Mouse (Mus musculus) lung, adult 18-20 months (tissue): Measurements from ENCODE around the gene Gm14327.
"Not testable (repeated sequence)": the region's sequence is repeated elsewhere in the genome, so short reads cannot be mapped to it uniquely, and the experiment has no call there.

Source experiments
- DNase-seq, 2 experiments: peaks; one replicate each; pipeline ENCODE4 v3.0.0; 2022; ENCODE audit warnings: mixed read lengths in 2 of 2

The Gm14327 gene

DNA sequence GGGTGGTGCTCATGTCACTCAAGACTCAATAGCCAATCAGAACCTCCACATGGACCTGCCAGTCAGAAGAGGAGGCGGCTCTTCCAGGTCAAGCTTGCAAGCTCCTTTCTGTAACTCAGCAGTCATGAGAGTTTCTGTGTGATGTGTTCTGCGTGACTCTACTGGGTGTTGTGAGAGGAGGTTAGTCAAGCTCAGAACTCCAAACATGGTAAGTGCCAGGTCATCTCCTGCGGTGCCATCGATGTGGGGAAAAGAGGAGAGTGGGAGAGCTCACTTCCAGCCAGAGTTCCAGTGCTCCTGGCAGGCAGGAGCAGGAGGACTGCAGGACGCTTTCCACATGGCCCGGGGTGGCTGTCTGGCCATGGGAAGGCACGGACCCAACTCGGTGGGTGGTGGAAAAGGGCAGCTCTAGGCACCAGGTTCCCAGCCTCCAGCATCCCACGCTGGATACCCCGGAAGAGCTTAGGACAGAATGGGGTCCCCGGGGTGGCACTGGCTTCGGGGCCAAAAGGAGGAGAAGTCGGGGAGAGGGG lies at the start of gene Gm14327:
Gene Gm14327, plus strand, starts transcription at position 51 of the 533 bp plus-strand sequence.
- not testable (repeated sequence) for DNase-seq

DNA sequence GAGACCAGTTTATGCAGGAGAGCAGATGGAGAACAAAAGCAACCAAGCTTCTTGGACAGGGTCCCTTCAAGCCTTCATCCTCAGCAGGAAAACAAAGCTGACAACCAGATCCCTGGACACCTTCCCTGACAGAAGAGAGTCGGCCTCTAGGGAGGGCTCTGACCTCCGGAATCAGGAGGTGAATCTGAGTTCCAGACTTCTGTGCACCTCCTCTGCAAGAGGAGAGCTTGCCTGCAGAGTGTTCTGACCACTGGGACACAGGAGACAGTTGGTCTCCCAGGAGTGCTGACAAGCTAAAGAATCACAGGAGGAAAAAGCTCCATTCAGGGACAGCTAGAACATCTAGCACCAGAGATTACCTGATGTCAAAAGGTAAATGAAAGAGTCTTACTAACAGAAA lies 34.6 kb upstream of the Gm14327 start:
- DNase-seq = not testable (repeated sequence)

DNA sequence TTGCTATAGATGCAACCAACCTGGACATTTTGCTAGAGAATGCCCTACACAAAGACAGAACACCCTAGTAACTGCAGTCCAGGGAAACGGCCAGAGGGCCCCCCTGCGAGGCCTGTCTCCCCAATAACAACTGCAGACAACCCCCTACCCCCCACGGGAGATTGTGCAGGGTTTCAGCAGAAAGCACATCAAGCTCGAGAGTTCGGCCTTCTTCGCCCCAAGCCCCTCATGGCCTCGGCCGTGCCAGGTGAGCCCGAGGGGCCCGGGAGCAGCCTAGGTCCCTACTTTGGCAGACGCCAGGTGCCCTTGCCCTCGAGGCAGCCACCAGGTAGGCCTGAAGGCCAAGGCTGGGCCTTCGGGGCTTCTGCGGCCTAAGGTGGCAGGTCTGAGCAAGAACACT lies 9.2 kb upstream of the Gm14327 start:
- not testable (repeated sequence) for DNase-seq

DNA sequence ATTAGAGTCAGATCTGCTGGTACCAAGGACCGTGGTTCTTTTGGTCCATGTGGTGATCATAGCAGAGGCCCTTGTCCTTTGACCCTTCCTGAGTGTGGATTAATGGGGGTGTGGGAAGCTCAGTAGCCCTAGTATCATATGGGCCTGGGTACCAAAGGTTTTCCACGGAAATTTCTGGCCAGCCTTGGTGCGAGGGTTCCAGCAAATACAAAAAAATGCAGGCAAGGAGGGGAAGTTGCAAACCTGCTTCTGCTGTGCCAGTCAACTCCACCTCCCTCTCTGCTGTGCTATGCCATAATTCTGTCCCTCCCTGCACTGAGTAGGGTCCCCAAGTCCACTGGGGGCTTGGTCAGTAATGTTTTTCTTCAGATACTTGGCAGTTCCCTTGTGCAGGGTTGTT lies 1.3 kb downstream of the Gm14327 start:
- DNase-seq = not testable (repeated sequence)

DNA sequence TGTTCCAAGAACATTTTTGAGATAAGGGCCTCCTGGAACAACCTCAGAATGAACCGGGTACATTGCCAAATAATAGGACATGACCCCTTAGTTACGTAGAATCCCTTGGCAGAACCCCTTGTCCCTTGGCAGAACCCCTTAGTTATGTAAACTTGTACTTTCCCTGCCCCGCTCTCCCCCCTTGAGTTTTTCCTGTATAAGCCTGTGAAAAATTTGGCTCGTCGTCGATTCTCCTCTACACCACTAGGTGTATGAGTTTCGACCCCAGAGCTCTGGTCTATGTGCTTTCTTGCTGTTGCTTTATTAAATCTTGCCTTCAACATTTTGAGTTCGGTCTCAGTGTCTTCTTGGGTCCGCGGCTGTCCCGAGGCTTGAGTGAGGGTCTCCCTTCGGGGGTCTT lies 6.4 kb downstream of the Gm14327 start:
- DNase-seq = not testable (repeated sequence)

DNA sequence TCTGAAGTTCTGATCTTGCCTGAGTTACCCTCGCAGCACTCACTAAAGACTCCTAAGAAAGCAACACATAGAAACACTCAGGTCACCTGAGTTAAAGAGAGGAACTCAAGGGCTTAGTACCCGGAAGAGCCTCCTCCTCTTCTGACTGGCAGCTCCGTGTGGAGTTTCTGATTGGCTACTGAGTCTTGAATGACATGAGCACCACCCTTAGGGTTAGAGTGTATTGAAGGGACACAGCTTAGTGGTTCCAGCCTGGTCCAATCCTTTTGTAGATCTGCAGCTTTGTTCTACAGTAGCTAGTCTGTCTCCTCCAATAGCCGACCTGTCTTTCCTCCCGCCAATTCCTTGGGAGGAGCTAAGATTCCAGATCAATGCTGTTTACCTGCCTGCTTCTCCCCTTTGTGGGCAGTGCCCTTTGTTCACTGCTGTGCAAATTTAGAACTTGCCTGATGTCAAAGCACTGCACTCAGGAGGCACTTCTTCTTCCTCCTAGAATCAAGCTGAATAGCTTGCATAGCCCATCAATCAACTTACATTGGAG lies 28.7 kb downstream of the Gm14327 start, which contains the start of gene Zfp972:
Gene Zfp972, minus strand, starts transcription at position 51 of the 541 bp plus-strand sequence.
- not testable (repeated sequence) for DNase-seq
